Mouse (Mus musculus) cerebellum, adult 2 months (tissue): Measurements from ENCODE around the gene Cby3.

Experiments used
- CTCF ChIP-seq: fragments of 200-500 bp; IDR thresholded peaks from 2 replicates; pipeline ENCODE4 v1.5.1; 2011; ENCODE audit warnings: low read depth, mild to moderate bottlenecking, control low read depth, low read length, moderate library complexity, borderline replicate concordance; ENCODE audit not compliant: insufficient read depth
- POLR2A ChIP-seq: fragments of 200-500 bp; IDR thresholded peaks from 2 replicates; pipeline ENCODE4 v1.6.1; 2011; ENCODE audit warnings: low read length, control low read depth, borderline replicate concordance; ENCODE audit not compliant: insufficient read depth

- TF ChIP-seq POLR2A (no peak), CTCF (no peak)
Observed at GRCm38 (mm10) chr11:50312803-50313202, 41.5 kb upstream of the Cby3 start.
